In the genomic region with DNA sequence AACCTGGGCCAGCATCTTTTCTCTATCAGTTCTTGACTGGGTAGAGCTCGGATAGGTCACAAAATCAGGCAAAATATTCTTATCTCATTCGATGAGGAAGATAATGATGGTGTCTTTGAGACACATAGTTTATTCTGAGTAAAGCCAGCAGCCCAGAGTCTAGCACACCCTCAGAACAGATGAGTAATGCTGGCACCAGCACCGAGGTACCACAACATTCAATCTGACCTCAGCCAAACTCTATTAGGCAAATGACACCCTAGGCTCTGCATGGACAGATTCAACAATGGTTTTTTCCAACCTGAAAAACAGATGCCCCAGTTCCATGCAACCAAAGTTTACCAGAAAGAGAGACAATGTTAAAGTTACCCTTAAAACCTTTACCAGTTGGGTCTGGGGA, we compare ENCODE assay signal across 20 mouse cellular contexts.
"Had no signal": no experiment of that assay in that cellular context is flagged by ENCODE, and none has a peak within 500 bp of the region (broad histone marks: within the 10 kb centered on the region; RNA-seq: fewer than 3 reads in every experiment).

No protein-coding gene starts in this region.

- H3K27ac ChIP-seq: midbrain, embryonic 10.5 days; midbrain, embryonic 12.5 days; neural tube, embryonic 13.5 days; neural tube, embryonic 15.5 days; stomach, embryonic 15.5 days; stomach, postnatal 0 days had no signal

- H3K27me3 ChIP-seq: midbrain, embryonic 12.5 days; neural tube, embryonic 13.5 days; neural tube, embryonic 15.5 days; stomach, embryonic 15.5 days had no signal

- H3K4me1 ChIP-seq: midbrain, embryonic 10.5 days; midbrain, embryonic 12.5 days; neural tube, embryonic 15.5 days; stomach, embryonic 15.5 days had no signal

- DNase-seq: lung, adult 18-20 months; lung, embryonic 14.5 days; lung, postnatal 10 days; lung, postnatal 4 days; midbrain, embryonic 14.5 days; retina, postnatal 1 day; right cerebral cortex, adult 18-20 months; right cerebral cortex, postnatal 25 days; right cerebral cortex, postnatal 4 days; spleen, adult 18-20 months; thymus, adult 2 months; thymus, postnatal 25 days; thymus, postnatal 4 days had no signal

- H3K4me3 ChIP-seq: midbrain, embryonic 10.5 days; midbrain, embryonic 12.5 days; myocyte; neural tube, embryonic 13.5 days; neural tube, embryonic 15.5 days; stomach, embryonic 15.5 days had no signal
